Mouse (Mus musculus): ENCODE measurements around the gene Lrmda.

Gene Lrmda

GRCm38 (mm10) chr14:22037498-22038131 is 18.1 kb downstream of the Lrmda start:
- DNase-seq (ENCODE audit: extremely low read depth, low read depth, low spot score) = no peak

DNA sequence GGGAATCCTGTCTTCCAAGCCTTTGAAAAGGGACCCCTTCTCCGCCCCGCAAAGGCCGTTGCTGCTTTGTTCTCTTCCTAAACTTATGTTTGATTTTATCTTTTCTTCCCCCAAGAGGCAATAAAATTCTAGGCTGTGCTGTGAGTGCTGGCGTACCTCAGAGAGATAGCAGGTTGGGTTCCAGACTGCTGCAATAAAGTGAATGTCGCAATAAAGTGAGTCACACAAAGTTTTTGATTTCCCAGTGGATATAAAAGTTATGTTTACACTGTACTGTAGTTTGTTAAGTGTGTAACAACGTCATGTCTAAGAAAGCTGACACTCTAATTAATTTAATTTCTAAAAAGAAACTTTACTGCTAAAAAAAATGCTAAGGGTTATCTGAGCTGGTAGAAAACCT is 22.6 kb downstream of the Lrmda start:
- peak; percentile 31 for DNase-seq (ENCODE audit: extremely low read depth, low read depth, low spot score)

- DNase-seq (ENCODE audit: extremely low read depth, low read depth, low spot score) = no peak
Measured at GRCm38 (mm10) chr14:22043420-22043819, 23.9 kb downstream of the Lrmda start.

- DNase-seq (ENCODE audit: extremely low read depth, low read depth, low spot score) = no peak
Measured at GRCm38 (mm10) chr14:22046262-22046856, 26.8 kb downstream of the Lrmda start.

- DNase-seq (ENCODE audit: extremely low read depth, low read depth, low spot score) = no peak
Measured at GRCm38 (mm10) chr14:22048068-22048899, 28.8 kb downstream of the Lrmda start.

DNA sequence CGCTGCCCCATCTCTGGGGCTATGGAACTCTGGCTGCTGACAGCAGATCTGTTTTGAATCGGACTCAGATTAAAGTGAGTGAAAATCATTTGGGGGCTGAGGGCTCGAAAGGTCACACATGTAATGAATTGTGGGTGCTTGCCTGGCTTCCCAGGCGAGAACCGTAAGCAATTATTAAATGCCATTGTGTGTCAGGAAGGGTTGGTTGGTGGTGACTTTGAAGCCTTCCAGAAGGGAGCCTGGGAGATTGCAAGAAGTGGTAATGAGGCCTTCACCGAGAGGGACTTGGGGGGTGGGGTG is 29.3 kb downstream of the Lrmda start:
- DNase-seq (ENCODE audit: extremely low read depth, low read depth, low spot score) = no peak

- no peak for DNase-seq (ENCODE audit: extremely low read depth, low read depth, low spot score)
Measured at GRCm38 (mm10) chr14:22049282-22049681, 29.8 kb downstream of the Lrmda start.

- peak; percentile 28 for DNase-seq (ENCODE audit: extremely low read depth, low read depth, low spot score)
Measured at GRCm38 (mm10) chr14:22051941-22052664, 32.6 kb downstream of the Lrmda start.

DNA sequence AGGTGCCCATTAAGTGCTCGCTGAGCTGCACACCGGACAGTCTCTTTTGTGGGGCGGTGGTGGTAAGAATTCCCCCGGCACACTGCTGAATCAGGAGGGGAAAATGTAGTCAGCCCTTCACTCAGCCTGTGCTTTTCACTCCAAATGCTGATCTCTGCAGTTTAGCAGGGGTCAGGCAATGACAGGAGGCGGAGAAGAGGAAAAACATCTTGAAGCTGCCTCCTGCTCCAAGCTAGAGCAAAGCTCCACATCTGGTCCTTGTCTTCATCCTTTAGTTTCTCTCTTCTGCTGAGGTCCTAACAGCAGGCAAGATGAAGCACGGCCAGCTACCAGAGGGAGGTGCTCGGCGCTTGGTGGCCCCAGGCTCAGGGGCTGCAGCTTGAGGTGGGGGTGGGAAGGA is 36.1 kb downstream of the Lrmda start:
- no peak for DNase-seq (ENCODE audit: extremely low read depth, low read depth, low spot score)

DNA sequence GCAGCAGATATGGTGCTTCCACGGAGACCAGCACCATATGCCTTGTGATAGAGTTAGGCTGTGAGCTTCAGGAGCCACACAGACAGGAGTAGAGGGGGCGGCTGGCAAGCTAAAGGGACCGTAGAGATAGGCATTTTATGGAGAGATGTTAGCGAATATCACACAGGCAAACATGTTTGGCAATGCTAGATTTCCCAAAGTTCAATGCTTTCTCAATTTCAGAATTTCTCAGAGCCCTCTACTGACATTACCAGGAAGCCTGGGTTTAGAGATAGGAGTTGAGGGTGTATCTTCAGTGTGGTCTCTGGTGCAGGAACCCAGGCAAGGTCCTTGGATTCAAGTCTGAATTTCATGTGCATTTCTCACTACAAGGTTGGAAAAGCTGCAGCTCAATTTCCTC is 36.7 kb downstream of the Lrmda start:
- DNase-seq (ENCODE audit: extremely low read depth, low read depth, low spot score) = no peak

GRCm38 (mm10) chr14:22058729-22059128 is 39.2 kb downstream of the Lrmda start:
- no peak for DNase-seq (ENCODE audit: extremely low read depth, low read depth, low spot score)

GRCm38 (mm10) chr14:22059348-22059861 is 39.9 kb downstream of the Lrmda start:
- DNase-seq (ENCODE audit: extremely low read depth, low read depth, low spot score) = no peak

DNA sequence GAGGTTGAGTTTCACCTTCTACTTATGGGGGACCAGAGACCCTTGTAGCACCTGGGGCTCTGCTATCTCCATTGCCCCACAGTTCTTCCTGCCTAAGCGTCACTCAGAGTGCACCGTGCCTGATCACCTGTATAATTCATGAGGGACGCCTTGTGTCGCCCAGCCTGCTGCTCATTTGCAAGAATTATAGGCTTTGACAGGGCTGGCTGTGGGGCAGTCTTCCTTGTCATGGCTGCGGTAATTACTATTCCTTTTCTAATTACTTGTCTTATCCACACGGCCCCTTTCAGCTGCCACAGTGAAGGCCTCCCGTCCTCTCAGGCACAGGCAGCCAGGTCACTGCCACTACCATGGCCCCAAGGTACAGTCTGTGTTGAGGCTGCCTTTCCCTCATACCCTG is 41.3 kb downstream of the Lrmda start:
- DNase-seq (ENCODE audit: extremely low read depth, low read depth, low spot score) = no peak

DNA sequence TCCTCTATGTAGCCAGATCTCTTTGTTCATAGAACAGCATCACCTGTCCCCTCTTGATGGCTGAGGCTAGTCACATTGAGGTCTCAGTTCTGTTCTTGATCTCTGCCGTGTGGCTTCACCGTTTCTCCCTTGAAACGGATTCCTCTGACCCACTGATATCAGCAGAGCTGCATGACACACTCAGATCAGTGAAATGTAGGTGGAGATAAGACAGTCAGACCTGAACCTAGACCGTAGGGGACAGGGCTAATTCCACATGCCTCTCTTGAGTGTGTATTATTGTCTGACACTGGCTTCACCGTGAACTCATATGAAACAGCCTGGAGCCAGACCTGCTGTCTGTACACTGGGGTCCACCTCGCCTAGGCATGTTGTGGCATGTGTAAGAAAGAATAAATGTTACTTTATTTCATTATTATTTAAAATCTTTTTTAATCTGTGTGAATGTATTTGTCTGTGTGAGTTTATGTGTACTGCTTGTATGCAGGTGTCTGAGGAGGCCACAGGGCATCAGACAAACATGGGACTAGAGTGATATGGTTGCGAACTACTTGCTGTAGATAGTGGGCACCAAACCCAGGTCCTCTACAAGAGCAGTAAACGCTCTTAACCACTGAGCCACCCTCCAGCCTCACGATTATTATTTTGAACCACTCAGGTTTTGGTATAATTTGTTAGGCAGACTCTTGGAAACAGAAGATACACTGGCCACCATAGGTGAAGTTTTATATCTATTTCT is 42.8 kb downstream of the Lrmda start:
- no peak for DNase-seq (ENCODE audit: extremely low read depth, low read depth, low spot score)

DNA sequence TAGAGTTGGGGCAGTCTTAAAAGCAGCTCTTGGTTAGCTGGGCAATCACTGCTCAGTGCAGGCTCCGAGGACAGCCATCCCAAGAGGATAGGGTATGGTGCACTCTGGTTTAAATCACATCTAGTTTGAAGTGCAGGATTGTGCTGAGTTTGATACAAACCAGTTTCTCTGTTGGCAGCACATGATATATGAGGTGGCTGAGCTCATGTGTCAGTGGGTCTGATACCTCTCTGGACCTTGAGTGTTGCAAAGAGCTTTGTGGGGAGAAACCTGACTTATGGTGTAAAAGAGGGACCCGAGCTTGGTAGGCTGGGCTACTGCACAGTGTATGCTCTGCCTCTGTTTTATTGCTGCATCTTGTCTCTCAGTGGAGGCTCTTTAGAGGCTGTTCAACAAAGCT is 49.7 kb downstream of the Lrmda start:
- DNase-seq (ENCODE audit: extremely low read depth, low read depth, low spot score) = no peak

- no peak for DNase-seq (ENCODE audit: extremely low read depth, low read depth, low spot score)
Measured at GRCm38 (mm10) chr14:22073385-22073784, 53.9 kb downstream of the Lrmda start.

DNA sequence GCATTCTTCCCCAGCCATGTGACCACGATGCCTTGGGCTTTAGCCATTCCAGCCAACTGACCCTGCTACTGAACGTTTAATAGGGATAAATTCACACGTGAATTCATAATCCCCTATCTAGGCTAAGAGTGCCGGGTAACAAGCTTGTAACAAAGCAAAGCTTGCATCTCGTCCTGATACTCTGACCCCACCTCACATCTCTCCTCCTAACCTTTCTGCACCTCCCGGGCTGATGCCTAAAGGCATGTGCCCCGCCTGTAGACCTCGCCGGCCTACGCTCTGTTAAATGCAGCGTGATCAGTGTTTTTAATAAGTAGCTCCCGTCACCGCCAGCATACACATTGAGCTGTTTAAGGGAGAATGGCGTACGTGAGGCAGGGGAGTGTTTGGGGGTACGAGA is 54.7 kb downstream of the Lrmda start:
- DNase-seq (ENCODE audit: extremely low read depth, low read depth, low spot score) = no peak

- DNase-seq (ENCODE audit: extremely low read depth, low read depth, low spot score) = no peak
Measured at GRCm38 (mm10) chr14:22083931-22084330, 64.4 kb downstream of the Lrmda start.

DNA sequence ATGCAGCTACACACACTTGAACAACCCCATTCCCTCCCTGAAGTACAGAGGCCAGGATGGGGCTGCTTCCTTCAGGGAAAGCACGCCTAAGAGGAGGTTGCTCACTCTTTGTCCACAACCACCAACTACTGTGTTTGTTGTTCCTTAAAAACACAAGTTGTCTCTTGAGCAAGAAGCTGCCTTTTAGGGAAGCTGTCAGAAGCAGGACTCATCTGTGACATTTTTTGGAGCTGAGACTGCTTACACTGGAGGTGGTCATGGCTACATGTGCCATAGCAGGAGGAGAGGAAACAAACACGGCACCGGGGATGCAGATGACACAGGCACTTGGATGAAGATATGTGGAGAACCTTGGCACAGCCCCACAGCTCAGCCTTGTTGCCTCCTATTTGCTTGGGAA is 65.9 kb downstream of the Lrmda start:
- DNase-seq (ENCODE audit: extremely low read depth, low read depth, low spot score) = no peak

DNA sequence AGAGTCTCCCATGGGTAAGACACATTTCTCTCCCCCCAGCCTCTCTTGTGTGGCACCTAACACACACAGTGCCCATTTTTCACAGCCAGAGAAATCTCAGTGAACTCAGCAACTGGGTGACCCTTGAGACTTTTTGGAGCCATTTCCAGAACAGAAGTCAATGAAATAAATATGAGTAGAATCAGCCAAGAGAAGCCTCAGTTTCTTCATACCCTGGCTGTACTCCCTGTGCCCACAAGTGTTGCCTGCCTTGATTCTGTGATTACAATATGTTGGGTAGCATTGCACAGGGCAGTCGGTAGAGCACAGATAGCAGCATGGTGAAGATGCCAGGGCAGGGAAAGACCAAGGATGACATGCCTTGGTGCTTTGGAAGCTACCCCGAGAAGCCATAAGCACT is 69.1 kb downstream of the Lrmda start:
- DNase-seq (ENCODE audit: extremely low read depth, low read depth, low spot score) = peak; percentile 71

GRCm38 (mm10) chr14:22089331-22089730 is 69.8 kb downstream of the Lrmda start:
- DNase-seq (ENCODE audit: extremely low read depth, low read depth, low spot score) = no peak
